Mouse (Mus musculus): ENCODE data around the gene C1qtnf6.

DNA sequence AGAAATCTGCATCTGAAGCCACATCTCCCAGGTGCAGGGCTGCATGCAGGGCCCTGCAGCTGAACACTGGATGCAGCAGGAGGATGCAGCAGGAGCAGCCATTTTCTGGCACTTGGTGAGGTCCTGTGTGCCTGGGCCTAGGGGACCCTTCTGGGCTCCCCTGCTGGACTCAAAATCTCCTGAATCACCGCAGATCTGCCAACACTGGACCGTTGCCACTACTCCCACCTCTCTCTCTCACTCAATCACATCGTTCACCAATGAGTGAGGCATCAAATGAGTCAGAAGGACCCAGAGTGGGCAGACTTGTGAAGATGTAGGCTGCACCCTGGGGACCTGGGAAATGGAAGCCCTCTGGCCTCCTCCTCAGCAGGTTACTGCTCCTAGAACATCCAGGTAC is 9.8 kb upstream of the C1qtnf6 start:
- TF ChIP-seq MAFK (IDR thresholded peaks at IDR 0.05; ENCODE audit: borderline replicate concordance, low read depth, low read length) (no peak), MEF2A (IDR thresholded peaks at IDR 0.05; ENCODE audit: extremely low read depth, insufficient replicate concordance, low read depth, low read length, poor library complexity, severe bottlenecking) (no peak), SIN3A (IDR thresholded peaks at IDR 0.05; ENCODE audit: low read length) (no peak), MYB (IDR thresholded peaks at IDR 0.05; ENCODE audit: low read depth, low read length) (no peak), CTCF (IDR thresholded peaks at IDR 0.05 in 2 of 3, conservative IDR thresholded peaks at IDR 0.05 in 1 of 3; ENCODE audit: control insufficient read depth in 1 of 3, insufficient read depth in 1 of 3, low read depth in 2 of 3, low read length in 3 of 3, poor library complexity in 1 of 3, severe bottlenecking in 1 of 3) (no peak), POLR2A (IDR thresholded peaks at IDR 0.05; ENCODE audit: control insufficient read depth in 1 of 2, insufficient read depth in 1 of 2, low read depth in 1 of 2, low read length in 2 of 2, poor library complexity in 1 of 2) (no peak), MXI1 (IDR thresholded peaks at IDR 0.05; ENCODE audit: low read depth, low read length) (no peak), ZNF384 (IDR thresholded peaks at IDR 0.05; ENCODE audit: low read depth, low read length) (no peak), USF1 (IDR thresholded peaks at IDR 0.05; ENCODE audit: low read depth, low read length) (no peak), MAZ (IDR thresholded peaks at IDR 0.05; ENCODE audit: low read depth, low read length) (no peak), POLR2AphosphoS2 (IDR thresholded peaks at IDR 0.05; ENCODE audit: low read length) (no peak), EP300 (IDR thresholded peaks at IDR 0.05; ENCODE audit: low read depth in 1 of 2, low read length in 2 of 2) (no peak), E2F4 (IDR thresholded peaks at IDR 0.05; ENCODE audit: borderline replicate concordance, low read depth, low read length) (no peak)

Data from MEL (cell line).